Mouse (Mus musculus) activated CD4-positive, CD25-positive, alpha-beta regulatory T cell, adult 9 weeks (primary cell): Measurements from ENCODE around the gene Fam20a. TPM values are rescaled to one million over a fixed set of nuclear protein-coding genes. Genes with fewer than 3 reads are reported as not detected.

Source experiments
- polyA plus RNA-seq: library from polyadenylated mRNA; unstranded; fragments of 100-300 nt; shearing (Covaris generic); gene quantifications from one replicate; pipeline ENCODE4 v1.2.1, GENCODE M21; 2017

Fam20a gene
- polyA plus RNA-seq: 1.6 TPM

GRCm38 (mm10) chr11:109721781-109722446 is at the start of gene Fam20a:
Gene Fam20a (minus strand): TSS chr11:109722279.

GRCm38 (mm10) chr11:109649206-109649605 is 72.9 kb downstream of the Fam20a start, which contains the start of gene Prkar1a:
Gene Prkar1a (plus strand): TSS chr11:109649405.

Other genes starting within 250 kb of the Fam20a start
- 2.2 TPM for gene Arsg, start 248.9 kb downstream of the Fam20a start, polyA plus RNA-seq
- gene Slc16a6, start 248.7 kb downstream of the Fam20a start, polyA plus RNA-seq: 19.4 TPM
- 0.32 TPM for gene Wipi1, start 110.3 kb downstream of the Fam20a start, polyA plus RNA-seq
- 528 TPM for gene Prkar1a, start 72.9 kb downstream of the Fam20a start, polyA plus RNA-seq
- gene 1700012B07Rik, start 105.8 kb upstream of the Fam20a start, polyA plus RNA-seq: 0.33 TPM